Mouse (Mus musculus): ENCODE data around the gene Zfp428.

Gene Zfp428

GRCm38 (mm10) chr7:24551985-24552759 lies 45.4 kb downstream of the Zfp428 start:
- no peak for DNase-seq

- DNase-seq, result no peak
Observed at GRCm38 (mm10) chr7:24555786-24556185, 49.0 kb downstream of the Zfp428 start.

GRCm38 (mm10) chr7:24561450-24561849 lies 54.6 kb downstream of the Zfp428 start:
- DNase-seq, result no peak

- no peak for DNase-seq
Observed at GRCm38 (mm10) chr7:24563191-24563836, 56.5 kb downstream of the Zfp428 start.

- DNase-seq, result no peak
Observed at GRCm38 (mm10) chr7:24563837-24564206, 57.0 kb downstream of the Zfp428 start.

- peak; percentile 86 to 89 for DNase-seq
Observed at GRCm38 (mm10) chr7:24564607-24565265, 57.9 kb downstream of the Zfp428 start.

Measured in cerebellum, postnatal 10 days (tissue).